Mouse (Mus musculus) erythroid progenitor cell, adult 5-6 weeks (primary cell): ENCODE results near the gene Sf1. TPM values are rescaled to one million over a fixed set of nuclear protein-coding genes. Genes with fewer than 3 reads are reported as not detected.
A peak's percentile ranks its signal among the peaks of the same experiment; 100 is the strongest.

ENCODE experiments used
- ATAC-seq: replicated peaks from 2 replicates; pipeline ENCODE4 v1.8.0; 2016; ENCODE audit warnings: moderate number of reproducible peaks, mild to moderate bottlenecking, moderate TSS enrichment, inconsistent platforms; ENCODE audit not compliant: poor library complexity, low FRiP score, severe bottlenecking
- total RNA-seq, 2 experiments: library from RNA; stranded (forward) in 1 of 2; stranded (reverse) in 1 of 2; fragments of 150-400 nt in 1 of 2; fragments of 186-747, 209-891 nt in 1 of 2; gene quantifications; 2 replicates each; pipeline versions ENCODE4 v1.2.3 to v1.2.4; 2015 to 2017; ENCODE audit warnings: low replicate concordance in 2 of 2

Gene Sf1
- total RNA-seq, 2 experiments from 2014 or later: 153 to 223 TPM

- no peak for ATAC-seq
Observed at GRCm38 (mm10) chr19:6392743-6393393, 29.4 kb downstream of the Sf1 start.

GRCm38 (mm10) chr19:6393637-6394036, 30.1 kb downstream of the Sf1 start:
- no peak for ATAC-seq

GRCm38 (mm10) chr19:6396237-6396636, 32.7 kb downstream of the Sf1 start:
- no peak for ATAC-seq

- no peak for ATAC-seq
Observed at GRCm38 (mm10) chr19:6397582-6398249, 34.2 kb downstream of the Sf1 start.

GRCm38 (mm10) chr19:6398447-6399284, 35.2 kb downstream of the Sf1 start:
- no peak for ATAC-seq

- no peak for ATAC-seq
Observed at GRCm38 (mm10) chr19:6399285-6400095, 36.0 kb downstream of the Sf1 start, which contains the start of gene Rasgrp2. Gene Rasgrp2, plus strand, starts transcription at chr19:6399340.

GRCm38 (mm10) chr19:6400096-6401086, 36.9 kb downstream of the Sf1 start:
- no peak for ATAC-seq

GRCm38 (mm10) chr19:6401131-6401815, 37.8 kb downstream of the Sf1 start:
- ATAC-seq: 0 out of 2 replicates have a peak, but pooled peaks have one; percentile 63

GRCm38 (mm10) chr19:6401951-6402350, 38.5 kb downstream of the Sf1 start:
- ATAC-seq: no peak

- ATAC-seq: no peak
Observed at GRCm38 (mm10) chr19:6403869-6404268, 40.4 kb downstream of the Sf1 start.

- no peak for ATAC-seq
Observed at GRCm38 (mm10) chr19:6405433-6405832, 41.9 kb downstream of the Sf1 start.

GRCm38 (mm10) chr19:6407109-6407508, 43.6 kb downstream of the Sf1 start:
- no peak for ATAC-seq

GRCm38 (mm10) chr19:6407816-6408510, 44.5 kb downstream of the Sf1 start:
- no peak for ATAC-seq

GRCm38 (mm10) chr19:6408749-6409148, 45.3 kb downstream of the Sf1 start:
- no peak for ATAC-seq

- ATAC-seq: no peak
Observed at GRCm38 (mm10) chr19:6409176-6409575, 45.7 kb downstream of the Sf1 start.

- no peak for ATAC-seq
Observed at GRCm38 (mm10) chr19:6409936-6410335, 46.4 kb downstream of the Sf1 start.

- ATAC-seq: no peak
Observed at GRCm38 (mm10) chr19:6412798-6413197, 49.3 kb downstream of the Sf1 start.
